Mouse (Mus musculus) lung, postnatal 0 days (tissue): ENCODE data around the gene Slc30a3.

Source experiments
- CTCF ChIP-seq: IDR thresholded peaks from 2 replicates; pipeline ENCODE4 v1.5.1; 2016; ENCODE audit warnings: antibody characterized with exemption, mild to moderate bottlenecking
- EP300 ChIP-seq: IDR thresholded peaks from 2 replicates; pipeline ENCODE4 v1.6.1; 2016; ENCODE audit warnings: antibody characterized with exemption, mild to moderate bottlenecking, control low read depth

GRCm38 (mm10) chr5:31086606-31087005 lies 21.4 kb downstream of the Slc30a3 start:
- TF ChIP-seq EP300 (no peak), CTCF (no peak)
